Mouse (Mus musculus) v-Abl transformed pro-B cells (cell line): ENCODE measurements around the gene Pthlh.

Experiments
- in situ Hi-C, 2 experiments: fragments of 400-800 bp; cut with MboI; formaldehyde crosslinking; loops; one replicate each; pipeline ENCODE4 v1.15.1; 2025; ENCODE audit not compliant: unreplicated experiment in 2 of 2

The Pthlh gene

DNA sequence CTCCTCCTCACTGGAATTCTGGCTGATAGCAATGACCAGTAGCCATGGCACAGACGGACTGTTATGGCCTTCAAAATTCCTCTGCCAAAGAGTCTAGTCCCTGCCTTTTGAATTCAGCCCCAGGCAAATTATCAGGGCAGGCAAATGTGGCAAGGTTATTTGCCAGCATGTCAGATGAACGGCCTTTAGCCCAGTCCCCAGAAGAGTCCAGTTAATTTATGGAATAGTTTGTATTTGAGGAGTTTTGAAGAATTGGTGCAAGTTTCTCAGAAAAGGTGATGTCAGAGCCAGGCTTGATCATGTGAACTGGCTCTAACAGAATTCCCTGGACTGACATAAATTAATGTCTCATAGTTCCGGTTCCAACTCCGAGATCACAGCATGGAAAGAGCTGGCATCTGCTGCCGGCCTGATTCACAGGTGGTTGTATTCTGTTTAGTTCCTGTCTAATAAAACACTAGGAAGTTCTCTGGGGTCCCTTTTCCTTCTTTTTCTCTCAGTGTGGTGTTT lies 56.1 kb downstream of the Pthlh start:
- in situ Hi-C loops, result no loop called here
